Mouse (Mus musculus): ENCODE data around the gene Srpx2. TPM values are rescaled to one million over a fixed set of nuclear protein-coding genes. Genes with fewer than 3 reads are reported as not detected.

Gene Srpx2
- polyA plus RNA-seq, 1 experiment from 2014 or later: 7.6 TPM

DNA sequence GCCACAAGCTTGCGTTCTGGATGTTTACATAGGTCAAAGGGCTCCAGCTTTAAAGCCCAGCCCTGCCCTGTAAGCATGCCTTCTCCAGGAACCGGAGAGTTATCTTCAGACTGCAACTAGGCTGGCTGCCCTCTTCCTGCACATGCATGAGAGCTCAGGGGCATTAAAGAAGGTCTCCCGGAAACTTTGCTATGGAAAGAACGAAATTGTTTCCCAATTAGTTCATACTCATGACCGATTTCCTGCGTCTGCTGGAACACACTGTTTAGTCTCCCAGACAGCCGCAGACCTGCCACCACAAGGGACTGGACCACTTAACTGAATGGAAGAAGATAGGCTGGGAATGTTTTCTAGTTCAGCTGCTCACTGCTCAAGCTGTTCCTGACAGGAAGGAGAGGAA is 6.0 kb downstream of the Srpx2 start:
- H3K4me1 ChIP-seq (ENCODE audit: control insufficient read depth in 2 of 2, insufficient read depth in 2 of 2, low read length in 2 of 2): peaks cover 12 to 14% of the 10 kb centered on the region in 2 experiments

DNA sequence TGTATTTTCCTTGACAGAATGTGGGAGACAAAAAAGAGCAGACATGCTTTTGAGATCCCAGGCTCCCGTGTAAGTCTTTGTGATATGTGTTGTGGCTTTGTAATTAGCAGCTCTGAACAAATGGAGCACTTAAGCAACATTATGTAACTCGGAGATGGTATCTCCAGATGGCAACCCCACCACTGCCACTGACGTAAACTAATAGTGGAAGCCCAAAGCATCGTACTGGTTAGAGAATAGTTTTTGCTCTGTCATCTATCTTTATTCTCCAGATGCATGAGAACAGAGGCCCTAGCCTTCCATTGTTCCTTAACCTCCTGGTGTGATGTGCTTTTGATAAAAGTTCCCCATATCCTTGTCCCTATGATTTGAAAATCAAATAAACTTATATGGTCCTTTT is 13.0 kb downstream of the Srpx2 start:
- ATAC-seq (ENCODE audit: insufficient number of reproducible peaks, insufficient read depth, low FRiP score, low read depth): no peak
- H3K9me3 ChIP-seq (ENCODE audit: control insufficient read depth, low read length): no peaks in the 10 kb centered on the region
- H3K27ac ChIP-seq (replicated peaks in 1 of 2; ENCODE audit: control insufficient read depth in 1 of 2, insufficient read depth in 1 of 2, low read depth in 2 of 2, low read length in 2 of 2): no peak overlapping the region
- 65% methylated on average over 4 of the region's 4 CpGs for WGBS
- no peak overlapping the region for H3K9ac ChIP-seq (ENCODE audit: low read length)
- H3K36me3 ChIP-seq (ENCODE audit: control insufficient read depth, insufficient read depth, low read length): no peaks in the 10 kb centered on the region
- no peak overlapping the region for H3K4me3 ChIP-seq (ENCODE audit: control insufficient read depth in 1 of 2, insufficient read depth in 1 of 2, low read depth in 1 of 2, low read length in 2 of 2)
- no peaks in the 10 kb centered on the region for H3K27me3 ChIP-seq (ENCODE audit: control insufficient read depth, insufficient read depth, low read length)
- H3K4me1 ChIP-seq (ENCODE audit: control insufficient read depth in 2 of 2, insufficient read depth in 2 of 2, low read length in 2 of 2): no peaks in the 10 kb centered on the region
- no peak overlapping the region for H3K4me2 ChIP-seq (ENCODE audit: low read length)

More for the DNA sequence above, 6.0 kb downstream of the Srpx2 start:
- WGBS: 28% methylated on average over 7 of the region's 7 CpGs
- no peak overlapping the region for H3K4me3 ChIP-seq (ENCODE audit: control insufficient read depth in 1 of 2, insufficient read depth in 1 of 2, low read depth in 1 of 2, low read length in 2 of 2)
- no peaks in the 10 kb centered on the region for H3K9me3 ChIP-seq (ENCODE audit: control insufficient read depth, low read length)
- no peak overlapping the region for H3K4me2 ChIP-seq (ENCODE audit: low read length)
- no peak overlapping the region for H3K9ac ChIP-seq (ENCODE audit: low read length)
- peak; percentile 80 for ATAC-seq (ENCODE audit: insufficient number of reproducible peaks, insufficient read depth, low FRiP score, low read depth)
- peak overlapping the region; percentile 71 to 74 for H3K27ac ChIP-seq (replicated peaks in 1 of 2; ENCODE audit: control insufficient read depth in 1 of 2, insufficient read depth in 1 of 2, low read depth in 2 of 2, low read length in 2 of 2)
- no peaks in the 10 kb centered on the region for H3K27me3 ChIP-seq (ENCODE audit: control insufficient read depth, insufficient read depth, low read length)
- no peaks in the 10 kb centered on the region for H3K36me3 ChIP-seq (ENCODE audit: control insufficient read depth, insufficient read depth, low read length)

DNA sequence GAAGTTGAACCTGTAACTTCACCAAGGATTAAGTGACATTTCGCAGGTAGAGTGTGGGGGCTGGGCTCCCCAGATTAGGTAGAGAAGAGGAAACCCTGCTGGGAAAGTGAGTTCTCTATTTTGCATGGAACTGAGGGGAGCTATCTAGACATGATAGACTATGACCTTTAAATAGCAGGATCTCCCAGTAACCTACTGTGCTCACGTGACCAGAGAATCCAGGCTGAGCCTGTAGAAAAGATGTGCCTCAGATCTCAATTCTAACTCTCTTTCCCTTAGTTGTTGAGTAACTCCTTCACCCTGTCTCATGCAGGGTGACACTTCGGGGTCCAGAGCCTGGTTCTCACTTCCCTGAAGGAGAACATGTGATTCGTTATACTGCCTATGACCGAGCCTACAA is 18.5 kb downstream of the Srpx2 start:
- no peak overlapping the region for H3K27ac ChIP-seq (replicated peaks in 1 of 2; ENCODE audit: control insufficient read depth in 1 of 2, insufficient read depth in 1 of 2, low read depth in 2 of 2, low read length in 2 of 2)
- H3K4me3 ChIP-seq (ENCODE audit: control insufficient read depth in 1 of 2, insufficient read depth in 1 of 2, low read depth in 1 of 2, low read length in 2 of 2): no peak overlapping the region
- no peak overlapping the region for H3K9ac ChIP-seq (ENCODE audit: low read length)
- no peaks in the 10 kb centered on the region for H3K4me1 ChIP-seq (ENCODE audit: control insufficient read depth in 2 of 2, insufficient read depth in 2 of 2, low read length in 2 of 2)
- no peaks in the 10 kb centered on the region for H3K36me3 ChIP-seq (ENCODE audit: control insufficient read depth, insufficient read depth, low read length)
- no peaks in the 10 kb centered on the region for H3K9me3 ChIP-seq (ENCODE audit: control insufficient read depth, low read length)
- no peak overlapping the region for H3K4me2 ChIP-seq (ENCODE audit: low read length)
- WGBS: 72% methylated on average over 5 of the region's 5 CpGs
- no peak for ATAC-seq (ENCODE audit: insufficient number of reproducible peaks, insufficient read depth, low FRiP score, low read depth)
- no peaks in the 10 kb centered on the region for H3K27me3 ChIP-seq (ENCODE audit: control insufficient read depth, insufficient read depth, low read length)

DNA sequence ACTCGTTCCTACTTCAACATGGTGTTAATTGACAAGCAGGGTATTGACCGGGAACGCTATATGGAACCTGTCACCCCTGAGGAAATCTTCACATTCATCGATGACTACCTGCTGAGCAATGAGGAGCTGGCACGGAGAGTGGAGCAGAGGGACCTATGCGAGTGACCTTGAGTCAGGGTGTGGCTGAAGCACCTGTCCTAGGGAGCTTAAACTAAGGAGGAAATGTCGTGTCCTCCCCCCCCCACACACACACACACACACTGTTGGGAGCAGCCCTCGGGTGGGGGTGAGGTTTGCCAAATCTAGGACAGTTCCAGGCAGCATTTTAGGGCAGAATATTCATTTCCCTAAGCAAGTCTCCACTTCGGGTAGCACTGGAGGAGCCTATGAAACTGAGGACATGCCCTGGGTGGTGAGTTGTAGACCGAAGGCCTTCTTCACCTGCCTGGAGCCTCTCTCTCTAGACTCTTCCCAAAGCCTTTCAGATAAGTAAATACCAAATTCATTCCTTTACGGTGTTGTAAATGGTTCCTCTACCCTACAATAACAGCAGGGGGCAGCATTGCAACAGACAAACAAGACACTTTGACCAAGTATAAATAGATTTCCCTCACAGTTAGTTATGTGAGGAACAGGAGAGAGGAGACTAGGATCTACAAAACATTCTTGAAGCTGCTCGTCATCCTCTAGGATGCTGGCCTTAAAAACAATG is 23.2 kb downstream of the Srpx2 start:
- Histone ChIP-seq H3K36me3 (ENCODE audit: control insufficient read depth, insufficient read depth, low read length) (no peaks in the 10 kb centered on the region), H3K27me3 (ENCODE audit: control insufficient read depth, insufficient read depth, low read length) (no peaks in the 10 kb centered on the region), H3K4me1 (ENCODE audit: control insufficient read depth in 2 of 2, insufficient read depth in 2 of 2, low read length in 2 of 2) (peaks cover 0 to 2% of the 10 kb centered on the region in 2 experiments; a peak in 1 of 4 replicates), H3K27ac (replicated peaks in 1 of 2; ENCODE audit: control insufficient read depth in 1 of 2, insufficient read depth in 1 of 2, low read depth in 2 of 2, low read length in 2 of 2) (no peak overlapping the region), H3K4me3 (ENCODE audit: control insufficient read depth in 1 of 2, insufficient read depth in 1 of 2, low read depth in 1 of 2, low read length in 2 of 2) (no peak overlapping the region), H3K9me3 (ENCODE audit: control insufficient read depth, low read length) (no peaks in the 10 kb centered on the region), H3K9ac (ENCODE audit: low read length) (no peak overlapping the region), H3K4me2 (ENCODE audit: low read length) (no peak overlapping the region)
- ATAC-seq (ENCODE audit: insufficient number of reproducible peaks, insufficient read depth, low FRiP score, low read depth): no peak
- 56% methylated on average over 12 of the region's 12 CpGs for whole genome bisulfite sequencing

DNA sequence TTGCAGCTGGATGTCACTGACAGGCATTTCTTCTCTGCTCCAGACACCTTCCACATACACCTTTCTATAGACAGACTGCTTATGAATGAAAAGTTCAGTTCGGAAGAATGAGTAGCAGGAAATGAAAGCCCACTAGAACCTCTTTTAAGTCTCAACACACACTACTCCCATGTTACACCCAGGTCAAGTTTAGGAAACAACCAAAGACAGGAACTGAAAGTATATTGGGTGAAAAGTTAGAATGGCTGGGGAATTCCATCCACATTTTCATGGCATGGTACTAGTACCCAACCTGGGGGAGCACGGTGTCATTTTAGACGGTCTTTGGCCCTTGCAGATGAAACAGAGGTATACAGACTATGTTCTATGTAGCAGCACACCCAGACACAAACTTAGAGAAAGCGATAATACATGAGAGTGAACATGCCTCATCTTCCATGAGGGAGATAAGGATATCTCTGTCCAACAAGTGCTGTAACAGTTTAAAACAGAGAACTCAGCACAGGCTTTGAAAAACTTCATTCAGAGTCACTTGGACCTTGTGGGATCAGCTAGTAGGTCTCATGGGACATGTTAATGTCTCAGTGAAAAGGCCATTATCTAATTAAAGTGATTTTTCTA is 28.5 kb downstream of the Srpx2 start:
- Histone ChIP-seq H3K36me3 (ENCODE audit: control insufficient read depth, insufficient read depth, low read length) (no peaks in the 10 kb centered on the region), H3K27ac (replicated peaks in 1 of 2; ENCODE audit: control insufficient read depth in 1 of 2, insufficient read depth in 1 of 2, low read depth in 2 of 2, low read length in 2 of 2) (no peak overlapping the region), H3K9ac (ENCODE audit: low read length) (no peak overlapping the region), H3K4me2 (ENCODE audit: low read length) (no peak overlapping the region), H3K4me3 (ENCODE audit: control insufficient read depth in 1 of 2, insufficient read depth in 1 of 2, low read depth in 1 of 2, low read length in 2 of 2) (no peak overlapping the region), H3K9me3 (ENCODE audit: control insufficient read depth, low read length) (no peaks in the 10 kb centered on the region), H3K4me1 (ENCODE audit: control insufficient read depth in 2 of 2, insufficient read depth in 2 of 2, low read length in 2 of 2) (peaks cover 0 to 2% of the 10 kb centered on the region in 2 experiments; a peak in 1 of 4 replicates), H3K27me3 (ENCODE audit: control insufficient read depth, insufficient read depth, low read length) (no peaks in the 10 kb centered on the region)
- 66% methylated on average over 4 of the region's 4 CpGs for WGBS
- no peak for ATAC-seq (ENCODE audit: insufficient number of reproducible peaks, insufficient read depth, low FRiP score, low read depth)

DNA sequence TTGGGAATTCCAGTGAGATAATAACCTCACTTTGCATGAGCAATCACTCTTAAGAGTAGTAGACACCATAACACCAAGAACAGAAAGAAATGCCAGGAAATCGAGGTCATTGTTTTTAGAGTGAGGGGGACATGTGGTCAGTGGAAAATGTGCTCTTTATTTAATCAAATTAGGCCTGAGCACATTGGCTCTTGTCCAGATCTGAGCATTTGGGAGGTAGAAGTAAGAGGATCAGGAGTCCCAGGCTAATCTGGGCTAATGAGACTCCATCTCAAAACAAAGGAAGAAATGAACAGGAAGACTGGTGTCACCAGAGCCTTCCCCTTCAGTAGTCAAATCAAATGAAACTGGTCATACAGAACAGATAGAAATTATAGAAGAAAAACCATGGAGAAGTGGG is 31.3 kb downstream of the Srpx2 start:
- no peak for ATAC-seq (ENCODE audit: insufficient number of reproducible peaks, insufficient read depth, low FRiP score, low read depth)
- no peak overlapping the region; a peak in 1 of 4 replicates for H3K27ac ChIP-seq (replicated peaks in 1 of 2; ENCODE audit: control insufficient read depth in 1 of 2, insufficient read depth in 1 of 2, low read depth in 2 of 2, low read length in 2 of 2)
- H3K9me3 ChIP-seq (ENCODE audit: control insufficient read depth, low read length): no peaks in the 10 kb centered on the region
- H3K27me3 ChIP-seq (ENCODE audit: control insufficient read depth, insufficient read depth, low read length): no peaks in the 10 kb centered on the region
- H3K36me3 ChIP-seq (ENCODE audit: control insufficient read depth, insufficient read depth, low read length): no peaks in the 10 kb centered on the region
- H3K4me3 ChIP-seq (ENCODE audit: control insufficient read depth in 1 of 2, insufficient read depth in 1 of 2, low read depth in 1 of 2, low read length in 2 of 2): no peak overlapping the region
- no peak overlapping the region for H3K9ac ChIP-seq (ENCODE audit: low read length)
- no peak overlapping the region for H3K4me2 ChIP-seq (ENCODE audit: low read length)
- 33% methylated on average over 1 of the region's 1 CpGs for WGBS
- H3K4me1 ChIP-seq (ENCODE audit: control insufficient read depth in 2 of 2, insufficient read depth in 2 of 2, low read length in 2 of 2): no peaks in the 10 kb centered on the region; a peak in 1 of 4 replicates

DNA sequence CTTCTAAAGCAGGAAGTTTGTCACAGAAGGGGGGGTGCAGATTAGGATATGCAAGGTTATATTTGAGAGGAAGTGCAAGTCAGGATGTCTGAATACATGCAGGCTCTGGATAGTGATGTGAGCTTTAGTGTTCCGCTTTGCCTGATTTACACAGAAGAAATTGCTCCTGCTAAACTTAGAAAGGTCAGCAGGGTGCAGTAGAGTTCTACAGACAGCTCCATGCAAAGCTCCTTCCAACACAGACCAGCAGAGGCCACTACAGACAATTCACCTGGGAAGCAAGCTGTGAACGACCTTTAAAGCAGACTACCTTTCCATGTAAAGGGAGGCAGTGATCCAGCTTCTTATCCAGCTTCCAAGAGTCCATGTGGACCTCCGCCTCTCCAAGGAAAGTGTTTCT is 39.2 kb downstream of the Srpx2 start:
- no peaks in the 10 kb centered on the region for H3K9me3 ChIP-seq (ENCODE audit: control insufficient read depth, low read length)
- WGBS: 31% methylated on average over 3 of the region's 3 CpGs
- ATAC-seq (ENCODE audit: insufficient number of reproducible peaks, insufficient read depth, low FRiP score, low read depth): no peak; the same call in 1 of the 2 replicates
- H3K36me3 ChIP-seq (ENCODE audit: control insufficient read depth, insufficient read depth, low read length): no peaks in the 10 kb centered on the region
- no peaks in the 10 kb centered on the region for H3K4me1 ChIP-seq (ENCODE audit: control insufficient read depth in 2 of 2, insufficient read depth in 2 of 2, low read length in 2 of 2)
- H3K27ac ChIP-seq (replicated peaks in 1 of 2; ENCODE audit: control insufficient read depth in 1 of 2, insufficient read depth in 1 of 2, low read depth in 2 of 2, low read length in 2 of 2): no peak overlapping the region
- no peaks in the 10 kb centered on the region for H3K27me3 ChIP-seq (ENCODE audit: control insufficient read depth, insufficient read depth, low read length)
- no peak overlapping the region for H3K9ac ChIP-seq (ENCODE audit: low read length)
- no peak overlapping the region for H3K4me3 ChIP-seq (ENCODE audit: control insufficient read depth in 1 of 2, insufficient read depth in 1 of 2, low read depth in 1 of 2, low read length in 2 of 2)
- no peak overlapping the region for H3K4me2 ChIP-seq (ENCODE audit: low read length)

All from heart, embryonic 14.5 days (tissue).